Mouse (Mus musculus) limb, embryonic 11.5 days (tissue): Measurements from ENCODE around the gene Med7. TPM values are rescaled to one million over a fixed set of nuclear protein-coding genes. Genes with fewer than 3 reads are reported as not detected.

Experiments
- ATAC-seq: fragments of 200-750 bp; cut with Nextera tagmentation; 2 replicates; pipeline ENCODE4 v1.8.0; 2017; ENCODE audit warnings: low read depth; ENCODE audit not compliant: insufficient number of reproducible peaks, low FRiP score, low TSS enrichment
- DNase-seq: peaks from one replicate; pipeline ENCODE4 v3.0.0-alpha.2; 2015; ENCODE audit warnings: low spot score
- H3K27ac ChIP-seq: fragments of 300-500 bp; sonication (generic); replicated peaks from 2 replicates; pipeline ENCODE4 v1.5.1; 2014; ENCODE audit warnings: low read depth, mild to moderate bottlenecking, low read length
- H3K27me3 ChIP-seq: fragments of 300-500 bp; sonication (generic); 2 replicates; pipeline ENCODE4 v1.6.1; 2014; ENCODE audit warnings: mild to moderate bottlenecking, low read length, mixed read lengths; ENCODE audit not compliant: control insufficient read depth, insufficient read depth
- H3K36me3 ChIP-seq: fragments of 300-500 bp; sonication (generic); 2 replicates; pipeline ENCODE4 v1.6.1; 2014; ENCODE audit warnings: mild to moderate bottlenecking, low read length, moderate library complexity, mixed read lengths; ENCODE audit not compliant: control insufficient read depth, insufficient read depth
- H3K4me1 ChIP-seq: fragments of 300-500 bp; sonication (generic); 2 replicates; pipeline ENCODE4 v1.6.1; 2014; ENCODE audit warnings: low read length, mixed read lengths; ENCODE audit not compliant: control insufficient read depth, insufficient read depth
- H3K4me2 ChIP-seq: fragments of 300-500 bp; sonication (generic); 2 replicates; pipeline ENCODE4 v1.6.1; 2014; ENCODE audit warnings: low read depth, mild to moderate bottlenecking, moderate library complexity; ENCODE audit not compliant: severe bottlenecking
- H3K4me3 ChIP-seq: fragments of 300-500 bp; sonication (generic); 2 replicates; pipeline ENCODE4 v1.5.1; 2014; ENCODE audit warnings: low read depth, low read length
- H3K9ac ChIP-seq: fragments of 300-500 bp; sonication (generic); 2 replicates; pipeline ENCODE4 v1.6.1; 2014; ENCODE audit warnings: mild to moderate bottlenecking, low read length
- H3K9me3 ChIP-seq: fragments of 300-500 bp; sonication (generic); 2 replicates; pipeline ENCODE4 v1.6.1; 2016; ENCODE audit warnings: low read length; ENCODE audit not compliant: control insufficient read depth
- WGBS: fragments of 180-500 bp; shearing (Covaris S2); extraction: QIAGEN DNeasy Blood & Tissue Kit; methylation state at CpG from one replicate; pipeline ENCODE4 v1.1.7; 2014; 5-methylcytosine and 5-hydroxymethylcytosine counted together
- polyA plus RNA-seq: library from polyadenylated mRNA; unstranded; fragments of >200 nt; fragmentation: Nextera tagmentation; extraction: Ambion mirVana; gene quantifications from 2 replicates; pipeline ENCODE4 v1.2.1, GENCODE M21; 2014

Gene Med7
- polyA plus RNA-seq, 1 experiment from 2014 or later = 109 TPM

- ATAC-seq (peak; percentile 23), DNase-seq (peak; percentile 75)
- Histone ChIP-seq H3K4me3 (peak overlapping the region; percentile 94), H3K36me3 (peaks cover 4% of the 10 kb centered on the region), H3K27me3 (no peaks in the 10 kb centered on the region), H3K9ac (peak overlapping the region; percentile 93), H3K4me2 (peak overlapping the region; percentile 73), H3K27ac (peak overlapping the region; percentile 83), H3K9me3 (no peaks in the 10 kb centered on the region), H3K4me1 (no peaks in the 10 kb centered on the region)
- under 1% methylated on average over 23 of the region's 23 CpGs for WGBS
Observed at GRCm38 (mm10) chr11:46437459-46438000, 805 bp downstream of the Med7 start.

- Histone ChIP-seq H3K27me3 (no peaks in the 10 kb centered on the region), H3K36me3 (peaks cover 6% of the 10 kb centered on the region), H3K9ac (no peak overlapping the region), H3K9me3 (no peaks in the 10 kb centered on the region), H3K4me1 (no peaks in the 10 kb centered on the region), H3K4me2 (no peak overlapping the region), H3K27ac (no peak overlapping the region), H3K4me3 (no peak overlapping the region)
- no peak for DNase-seq
- no peak for ATAC-seq
- WGBS = 94% methylated on average over 5 of the region's 5 CpGs
Observed at GRCm38 (mm10) chr11:46439005-46439543, 2.3 kb downstream of the Med7 start.

- no peak overlapping the region for H3K9ac ChIP-seq
- WGBS = 93% methylated on average over 1 of the region's 1 CpGs
Observed at GRCm38 (mm10) chr11:46441774-46442173, 5.0 kb downstream of the Med7 start.

GRCm38 (mm10) chr11:46443152-46443551 lies 6.4 kb downstream of the Med7 start:
- Histone ChIP-seq H3K4me1 (no peaks in the 10 kb centered on the region), H3K9me3 (no peaks in the 10 kb centered on the region), H3K4me2 (no peak overlapping the region), H3K4me3 (no peak overlapping the region), H3K27ac (no peak overlapping the region), H3K27me3 (no peaks in the 10 kb centered on the region), H3K36me3 (peaks cover 6% of the 10 kb centered on the region), H3K9ac (no peak overlapping the region)
- DNase-seq (no peak), ATAC-seq (no peak)
- 90% methylated on average over 1 of the region's 1 CpGs for WGBS

More at GRCm38 (mm10) chr11:46441774-46442173, 5.0 kb downstream of the Med7 start:
- Histone ChIP-seq H3K4me3 (no peak overlapping the region), H3K27me3 (no peaks in the 10 kb centered on the region), H3K36me3 (peaks cover 6% of the 10 kb centered on the region), H3K4me1 (no peaks in the 10 kb centered on the region), H3K4me2 (no peak overlapping the region), H3K27ac (no peak overlapping the region), H3K9me3 (no peaks in the 10 kb centered on the region)
- no peak for DNase-seq
- no peak for ATAC-seq

GRCm38 (mm10) chr11:46443979-46444378 lies 7.3 kb downstream of the Med7 start:
- no peak for DNase-seq
- Histone ChIP-seq H3K27ac (no peak overlapping the region), H3K4me1 (no peaks in the 10 kb centered on the region), H3K27me3 (no peaks in the 10 kb centered on the region), H3K36me3 (peaks cover 6% of the 10 kb centered on the region), H3K4me3 (no peak overlapping the region), H3K4me2 (no peak overlapping the region), H3K9ac (no peak overlapping the region), H3K9me3 (no peaks in the 10 kb centered on the region)
- no peak for ATAC-seq
- WGBS = 91% methylated on average over 5 of the region's 5 CpGs

GRCm38 (mm10) chr11:46446150-46446549 lies 9.4 kb downstream of the Med7 start:
- Histone ChIP-seq H3K9ac (no peak overlapping the region), H3K27me3 (no peaks in the 10 kb centered on the region), H3K36me3 (peaks cover 6% of the 10 kb centered on the region), H3K4me2 (no peak overlapping the region), H3K4me1 (no peaks in the 10 kb centered on the region), H3K4me3 (no peak overlapping the region), H3K9me3 (no peaks in the 10 kb centered on the region), H3K27ac (no peak overlapping the region)
- no peak for ATAC-seq
- no peak for DNase-seq
- WGBS = 94% methylated on average over 6 of the region's 6 CpGs

- Histone ChIP-seq H3K9me3 (no peaks in the 10 kb centered on the region), H3K9ac (no peak overlapping the region), H3K27me3 (no peaks in the 10 kb centered on the region), H3K4me3 (no peak overlapping the region), H3K4me2 (no peak overlapping the region), H3K27ac (no peak overlapping the region), H3K4me1 (no peaks in the 10 kb centered on the region), H3K36me3 (peaks cover 2% of the 10 kb centered on the region; the same call in 1 of the 2 replicates)
- 75% methylated on average over 13 of the region's 13 CpGs for WGBS
- no peak for DNase-seq
- ATAC-seq = no peak
Observed at GRCm38 (mm10) chr11:46447644-46448484, 11.1 kb downstream of the Med7 start.

- H3K4me2 ChIP-seq = no peak overlapping the region
- 83% methylated on average over 11 of the region's 11 CpGs for WGBS
- no peak overlapping the region for H3K9ac ChIP-seq
- ATAC-seq (no peak), DNase-seq (no peak)
- no peaks in the 10 kb centered on the region for H3K9me3 ChIP-seq
- no peaks in the 10 kb centered on the region for H3K4me1 ChIP-seq
- no peaks in the 10 kb centered on the region for H3K36me3 ChIP-seq
- no peak overlapping the region for H3K4me3 ChIP-seq
- no peak overlapping the region for H3K27ac ChIP-seq
- H3K27me3 ChIP-seq = no peaks in the 10 kb centered on the region
Observed at GRCm38 (mm10) chr11:46449461-46450080, 12.8 kb downstream of the Med7 start.
